18 mouse cellular contexts compared by ENCODE assay signal in the genomic region with DNA sequence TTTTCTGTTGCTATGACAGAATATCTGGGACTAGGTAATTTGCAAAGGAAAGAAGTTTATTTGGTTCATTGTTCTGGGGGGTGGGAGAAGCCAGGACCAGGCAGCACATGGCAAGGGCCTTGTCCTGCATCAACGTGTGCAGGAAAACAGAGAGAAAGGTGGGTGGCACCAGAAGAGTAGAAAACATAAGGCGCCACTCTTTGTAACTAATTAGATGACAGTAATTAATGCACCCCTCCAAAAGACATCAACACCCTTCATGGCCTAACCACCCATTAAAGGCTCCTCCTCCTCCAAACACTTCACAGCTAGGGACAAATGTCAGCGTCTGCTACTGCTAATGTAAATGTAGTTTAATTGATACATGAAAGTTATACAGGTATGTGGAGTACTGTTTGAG.
"Had no signal": no experiment of that assay in that cellular context is flagged by ENCODE, and none has a peak within 500 bp of the region (broad histone marks: within the 10 kb centered on the region; RNA-seq: fewer than 3 reads in every experiment).

No protein-coding gene starts in this region.

- H3K4me3 ChIP-seq: heart, adult 2 months; limb, embryonic 12.5 days; liver, embryonic 13.5 days; liver, embryonic 15.5 days had no signal

- ATAC-seq: hindbrain, postnatal 0 days had no signal

- DNase-seq: gastrocnemius, postnatal 14 days; gastrocnemius, postnatal 36 days; heart, adult 11 months; heart, adult 2 months; heart, postnatal 14 days; heart, postnatal 36 days; kidney, adult 18-20 months; kidney, postnatal 25 days; liver; liver, embryonic 13.5 days had no signal

- H3K36me3 ChIP-seq: heart, embryonic 13.5 days; heart, embryonic 15.5 days; hindbrain, embryonic 13.5 days; hindbrain, embryonic 15.5 days; limb, embryonic 10.5 days; limb, embryonic 12.5 days; liver, embryonic 13.5 days; liver, embryonic 15.5 days had no signal

- H3K27ac ChIP-seq: heart, adult 2 months; heart, embryonic 13.5 days; heart, embryonic 15.5 days; hindbrain, embryonic 13.5 days; hindbrain, embryonic 15.5 days; hindbrain, postnatal 0 days; limb, embryonic 10.5 days; limb, embryonic 12.5 days; liver, embryonic 13.5 days; liver, embryonic 15.5 days had no signal

- H3K9me3 ChIP-seq: heart, embryonic 13.5 days; heart, embryonic 15.5 days; hindbrain, embryonic 13.5 days; hindbrain, embryonic 15.5 days; limb, embryonic 10.5 days; limb, embryonic 12.5 days; liver, embryonic 13.5 days; liver, embryonic 15.5 days had no signal

- H3K9ac ChIP-seq: heart, embryonic 13.5 days; heart, embryonic 15.5 days; hindbrain, embryonic 13.5 days; limb, embryonic 12.5 days; liver, embryonic 13.5 days; liver, embryonic 15.5 days had no signal

- H3K27me3 ChIP-seq: heart, embryonic 13.5 days; heart, embryonic 15.5 days; hindbrain, embryonic 15.5 days had no signal

- H3K4me1 ChIP-seq: liver, embryonic 15.5 days had no signal
